Mouse (Mus musculus) testis, adult 2 months (tissue): Measurements from ENCODE around the gene Upk3a. TPM values are rescaled to one million over a fixed set of nuclear protein-coding genes. Genes with fewer than 3 reads are reported as not detected.

Experiments
- H3K27ac ChIP-seq: fragments of 200-500 bp; 2 replicates; pipeline ENCODE4 v1.5.1; 2012; ENCODE audit warnings: low read depth, low read length; ENCODE audit not compliant: control insufficient read depth, insufficient read depth
- H3K27me3 ChIP-seq: fragments of 200-500 bp; 2 replicates; pipeline ENCODE4 v1.6.1; 2012; ENCODE audit warnings: mild to moderate bottlenecking, low read length, moderate library complexity; ENCODE audit not compliant: control insufficient read depth, insufficient read depth
- H3K36me3 ChIP-seq: fragments of 200-500 bp; 2 replicates; pipeline ENCODE4 v1.6.1; 2012; ENCODE audit warnings: mild to moderate bottlenecking, low read length; ENCODE audit not compliant: control insufficient read depth, insufficient read depth
- H3K4me1 ChIP-seq: fragments of 200-500 bp; 2 replicates; pipeline ENCODE4 v1.6.1; 2012; ENCODE audit warnings: low read length; ENCODE audit not compliant: control insufficient read depth, insufficient read depth
- H3K4me3 ChIP-seq: fragments of 200-500 bp; 2 replicates; pipeline ENCODE4 v1.5.1; 2012; ENCODE audit warnings: low read depth, mild to moderate bottlenecking, low read length, moderate library complexity, mixed read lengths; ENCODE audit not compliant: control insufficient read depth
- CTCF ChIP-seq: fragments of 200-500 bp; IDR thresholded peaks from 2 replicates; pipeline ENCODE4 v1.5.1; 2012; ENCODE audit warnings: low read depth, mild to moderate bottlenecking, inconsistent platforms, low read length, moderate library complexity; ENCODE audit not compliant: control insufficient read depth, insufficient read depth, insufficient replicate concordance
- POLR2A ChIP-seq: fragments of 200-500 bp; IDR thresholded peaks from 2 replicates; pipeline ENCODE4 v1.6.1; 2012; ENCODE audit warnings: low read depth, mild to moderate bottlenecking, inconsistent platforms, low read length, moderate library complexity; ENCODE audit not compliant: control insufficient read depth
- polyA plus RNA-seq: library from polyadenylated mRNA; depleted of rRNA; stranded (reverse); fragments of >200 nt; gene quantifications from 2 replicates; pipeline ENCODE4 v1.2.3, GENCODE M21; 2012; rRNA removed

The Upk3a gene
- polyA plus RNA-seq, 1 experiment, result 1.1 TPM

DNA sequence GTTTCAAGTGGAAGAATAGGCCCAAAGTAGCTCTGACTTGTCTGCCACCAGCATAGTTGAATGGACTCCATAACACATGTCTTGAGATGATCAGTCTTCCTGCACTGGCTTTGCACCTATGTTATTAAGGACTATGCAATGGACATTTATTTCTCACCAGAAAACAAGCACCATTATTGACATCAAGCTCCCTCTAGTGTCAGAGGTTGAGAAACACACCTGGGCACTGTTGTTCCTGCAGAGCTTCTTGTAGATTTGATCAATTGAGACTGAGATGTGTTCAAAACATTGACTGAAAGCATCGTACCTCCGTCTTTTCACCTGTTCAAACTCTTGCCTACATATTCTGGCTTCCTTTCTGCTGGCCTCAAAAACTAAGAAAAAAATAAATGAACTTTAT, 53.6 kb downstream of the Upk3a start:
- no peak overlapping the region for H3K27ac ChIP-seq

More for the DNA sequence above, 53.6 kb downstream of the Upk3a start:
- TF ChIP-seq CTCF, result no peak
- no peak for TF ChIP-seq POLR2A
- H3K36me3 ChIP-seq, result no peaks in the 10 kb centered on the region
- no peak overlapping the region for H3K4me3 ChIP-seq
- no peaks in the 10 kb centered on the region for H3K4me1 ChIP-seq
- no peaks in the 10 kb centered on the region for H3K27me3 ChIP-seq

Other genes starting within 250 kb of the Upk3a start
- gene Phf21b, start 161.1 kb upstream of the Upk3a start, polyA plus RNA-seq, result 4.4 and 5.6 TPM in 2 replicates
- gene Gm29666, start 97.1 kb upstream of the Upk3a start, polyA plus RNA-seq, result 0.96 and 1.0 TPM in 2 replicates
- gene Nup50, start 93.7 kb upstream of the Upk3a start, polyA plus RNA-seq, result 27.3 and 28.1 TPM in 2 replicates
- 29.2 and 36.8 TPM in 2 replicates for gene 5031439G07Rik, start 28.6 kb upstream of the Upk3a start, polyA plus RNA-seq
- 54.2 and 55.9 TPM in 2 replicates for gene Fam118a, start 11.8 kb downstream of the Upk3a start, polyA plus RNA-seq
- 22.2 and 25.1 TPM in 2 replicates for gene Smc1b, start 114.8 kb downstream of the Upk3a start, polyA plus RNA-seq
- 29.6 and 31.0 TPM in 2 replicates for gene Ribc2, start 114.9 kb downstream of the Upk3a start, polyA plus RNA-seq
- 11.7 and 12.4 TPM in 2 replicates for gene Fbln1, start 188.8 kb downstream of the Upk3a start, polyA plus RNA-seq